Mouse (Mus musculus): ENCODE measurements at regions not wholly inside any gene's neighbourhood (a gene's known extent, or its start where the extent isn't known, plus 50 kb on each side); places are given as distances from the start of the nearest gene placed in this dataset.
A peak's percentile ranks its signal among the peaks of the same experiment; 100 is the strongest.

DNA sequence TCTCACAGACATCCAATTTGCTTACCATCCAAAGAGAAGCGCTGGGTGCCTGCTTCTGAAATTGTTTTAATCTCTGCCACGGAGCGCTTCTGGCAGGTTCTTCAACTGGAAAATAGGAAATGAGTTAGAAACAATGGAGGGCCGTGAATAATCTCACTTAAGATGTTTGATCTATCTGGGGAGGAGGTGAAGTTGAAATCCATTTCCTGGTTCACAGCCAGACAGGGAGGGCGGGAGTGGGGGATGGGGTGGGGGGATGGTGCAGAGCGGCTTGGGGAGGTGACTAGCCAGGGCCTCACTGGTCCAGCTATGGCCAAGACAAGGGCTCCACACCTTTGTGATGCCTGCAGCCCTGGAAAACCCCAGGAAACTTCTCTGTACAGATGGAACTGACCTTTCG, 143.7 kb upstream of the Mvb12b start:
- no peak for ATAC-seq
- H3K9me3 ChIP-seq: no peaks in the 10 kb centered on the region
- WGBS: 25% methylated on average over 7 of the region's 7 CpGs
- peak overlapping the region; percentile 21; the same call in 1 of the 2 replicates for H3K4me2 ChIP-seq (replicated peaks)
- no peaks in the 10 kb centered on the region for H3K36me3 ChIP-seq
- peaks cover 7% of the 10 kb centered on the region for H3K4me1 ChIP-seq (replicated peaks)
- H3K9ac ChIP-seq: no peak overlapping the region
- H3K27ac ChIP-seq: peak overlapping the region; percentile 18; the same call in 1 of the 2 replicates
- H3K27me3 ChIP-seq (replicated peaks): no peaks in the 10 kb centered on the region
- H3K4me3 ChIP-seq (replicated peaks): no peak overlapping the region

- H3K4me2 ChIP-seq (replicated peaks): peak overlapping the region; percentile 21; the same call in 1 of the 2 replicates
- H3K36me3 ChIP-seq: no peaks in the 10 kb centered on the region
- ATAC-seq: no peak
- H3K9me3 ChIP-seq: no peaks in the 10 kb centered on the region
- peaks cover 7% of the 10 kb centered on the region for H3K4me1 ChIP-seq (replicated peaks)
- peak overlapping the region; percentile 18; the same call in 1 of the 2 replicates for H3K27ac ChIP-seq
- H3K27me3 ChIP-seq (replicated peaks): no peaks in the 10 kb centered on the region
- H3K9ac ChIP-seq: no peak overlapping the region
- WGBS: 13% methylated on average over 11 of the region's 11 CpGs
- H3K4me3 ChIP-seq (replicated peaks): no peak overlapping the region
Observed at GRCm38 (mm10) chr2:34031001-34031412, 143.3 kb upstream of the Mvb12b start.

GRCm38 (mm10) chr2:34027445-34027844, 139.7 kb upstream of the Mvb12b start:
- WGBS: 21% methylated on average over 9 of the region's 9 CpGs
- no peak for ATAC-seq

DNA sequence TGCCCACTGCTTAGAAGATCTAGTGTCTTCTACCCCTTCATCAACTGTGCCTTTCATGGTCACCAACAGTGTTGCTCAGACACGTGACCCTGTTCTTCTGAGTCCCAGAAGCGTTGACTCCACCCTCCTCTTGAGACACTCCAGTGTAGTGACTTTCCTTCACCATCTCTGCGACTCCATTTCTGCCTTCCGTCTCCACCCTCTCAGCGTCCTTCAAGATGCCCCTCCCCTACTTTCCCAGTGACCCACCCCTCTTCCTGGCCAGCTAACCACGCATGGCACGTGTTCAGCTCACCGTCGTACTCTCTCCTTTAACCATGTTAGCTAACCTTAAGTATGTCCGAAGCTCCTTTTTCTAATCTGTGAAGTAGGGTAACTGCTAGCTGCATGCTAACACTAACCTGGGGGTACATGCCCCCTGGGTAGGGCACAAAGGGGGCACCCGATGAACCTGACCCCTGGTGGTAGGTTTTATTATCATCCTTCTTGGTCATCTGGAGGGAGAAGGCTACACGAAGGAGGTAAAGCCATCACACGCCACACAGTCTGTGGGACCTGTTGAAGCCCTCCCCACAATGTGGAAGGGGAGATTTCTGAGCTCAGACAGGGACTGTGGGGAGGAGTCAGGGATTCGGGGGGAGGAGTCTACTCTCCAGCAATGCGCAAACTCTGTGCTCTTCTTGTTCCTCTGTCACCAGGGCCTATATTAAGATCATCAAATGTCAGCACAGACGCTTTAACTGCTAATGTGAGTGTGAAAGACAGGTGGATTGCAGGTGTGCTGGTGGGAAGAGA, 139.0 kb upstream of the Mvb12b start:
- ATAC-seq: no peak
- Histone ChIP-seq H3K27ac (no peak overlapping the region), H3K9me3 (0 out of 2 replicates have a peak, but pooled peaks cover 1% of the 10 kb centered on the region), H3K27me3 (replicated peaks) (no peaks in the 10 kb centered on the region), H3K4me1 (replicated peaks) (peaks cover 7% of the 10 kb centered on the region), H3K4me3 (replicated peaks) (no peak overlapping the region), H3K9ac (no peak overlapping the region), H3K4me2 (replicated peaks) (no peak overlapping the region), H3K36me3 (no peaks in the 10 kb centered on the region)
- WGBS: 70% methylated on average over 16 of the region's 16 CpGs

More at GRCm38 (mm10) chr2:34027445-34027844, 139.7 kb upstream of the Mvb12b start:
- peaks cover 7% of the 10 kb centered on the region for H3K4me1 ChIP-seq (replicated peaks)
- H3K36me3 ChIP-seq: no peaks in the 10 kb centered on the region
- no peak overlapping the region for H3K4me3 ChIP-seq (replicated peaks)
- no peaks in the 10 kb centered on the region for H3K9me3 ChIP-seq
- no peak overlapping the region for H3K9ac ChIP-seq
- H3K4me2 ChIP-seq (replicated peaks): no peak overlapping the region
- H3K27me3 ChIP-seq (replicated peaks): no peaks in the 10 kb centered on the region
- no peak overlapping the region for H3K27ac ChIP-seq

- H3K9ac ChIP-seq: no peak overlapping the region
- ATAC-seq: no peak
- 65% methylated on average over 10 of the region's 10 CpGs for WGBS
- 0 out of 2 replicates have a peak, but pooled peaks cover 2% of the 10 kb centered on the region for H3K9me3 ChIP-seq
- H3K27ac ChIP-seq: no peak overlapping the region
- no peak overlapping the region for H3K4me3 ChIP-seq (replicated peaks)
- H3K27me3 ChIP-seq (replicated peaks): no peaks in the 10 kb centered on the region
- H3K4me1 ChIP-seq (replicated peaks): peaks cover 3% of the 10 kb centered on the region
- no peak overlapping the region for H3K4me2 ChIP-seq (replicated peaks)
- H3K36me3 ChIP-seq: no peaks in the 10 kb centered on the region
Observed at GRCm38 (mm10) chr2:34025715-34026360, 138.1 kb upstream of the Mvb12b start.

DNA sequence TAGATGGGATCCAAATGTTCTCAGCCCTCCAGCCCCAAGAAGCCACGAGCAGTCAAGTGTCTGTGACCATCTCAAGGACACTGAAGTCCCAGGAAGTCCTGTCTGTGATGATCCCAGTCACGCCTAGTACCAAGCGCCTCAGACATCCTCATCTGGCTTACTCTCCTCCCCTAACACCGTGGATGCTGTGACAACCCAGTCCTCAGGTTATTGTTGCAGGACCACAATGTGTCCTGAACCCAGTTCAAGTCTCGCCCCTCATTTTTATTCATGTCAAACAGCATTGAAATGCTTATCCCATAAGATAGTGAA, 129.4 kb upstream of the Mvb12b start:
- no peaks in the 10 kb centered on the region for H3K4me1 ChIP-seq (replicated peaks)
- ATAC-seq: no peak
- H3K27me3 ChIP-seq (replicated peaks): no peaks in the 10 kb centered on the region
- no peak overlapping the region for H3K4me2 ChIP-seq (replicated peaks)
- no peak overlapping the region for H3K4me3 ChIP-seq (replicated peaks)
- no peak overlapping the region for H3K9ac ChIP-seq
- 0 out of 2 replicates have a peak, but pooled peaks cover 2% of the 10 kb centered on the region for H3K9me3 ChIP-seq
- no peak overlapping the region for H3K27ac ChIP-seq
- no peaks in the 10 kb centered on the region for H3K36me3 ChIP-seq
- WGBS: 71% methylated on average over 5 of the region's 5 CpGs

- no peak overlapping the region for H3K4me3 ChIP-seq (replicated peaks)
- no peaks in the 10 kb centered on the region for H3K36me3 ChIP-seq
- H3K9ac ChIP-seq: no peak overlapping the region
- ATAC-seq: no peak
- H3K9me3 ChIP-seq: no peaks in the 10 kb centered on the region
- no peak overlapping the region for H3K27ac ChIP-seq
- no peaks in the 10 kb centered on the region for H3K4me1 ChIP-seq (replicated peaks)
- H3K4me2 ChIP-seq (replicated peaks): no peak overlapping the region
- WGBS: 60% methylated on average over 19 of the region's 20 CpGs
- H3K27me3 ChIP-seq (replicated peaks): no peaks in the 10 kb centered on the region
Observed at GRCm38 (mm10) chr2:34016350-34017141, 128.8 kb upstream of the Mvb12b start.

GRCm38 (mm10) chr2:34015640-34015995, 127.9 kb upstream of the Mvb12b start:
- Histone ChIP-seq H3K9ac (no peak overlapping the region), H3K4me3 (replicated peaks) (no peak overlapping the region), H3K9me3 (no peaks in the 10 kb centered on the region), H3K27ac (no peak overlapping the region), H3K4me1 (replicated peaks) (no peaks in the 10 kb centered on the region), H3K27me3 (replicated peaks) (no peaks in the 10 kb centered on the region), H3K36me3 (no peaks in the 10 kb centered on the region), H3K4me2 (replicated peaks) (no peak overlapping the region)
- ATAC-seq: no peak
- WGBS: 92% methylated on average over 7 of the region's 7 CpGs

DNA sequence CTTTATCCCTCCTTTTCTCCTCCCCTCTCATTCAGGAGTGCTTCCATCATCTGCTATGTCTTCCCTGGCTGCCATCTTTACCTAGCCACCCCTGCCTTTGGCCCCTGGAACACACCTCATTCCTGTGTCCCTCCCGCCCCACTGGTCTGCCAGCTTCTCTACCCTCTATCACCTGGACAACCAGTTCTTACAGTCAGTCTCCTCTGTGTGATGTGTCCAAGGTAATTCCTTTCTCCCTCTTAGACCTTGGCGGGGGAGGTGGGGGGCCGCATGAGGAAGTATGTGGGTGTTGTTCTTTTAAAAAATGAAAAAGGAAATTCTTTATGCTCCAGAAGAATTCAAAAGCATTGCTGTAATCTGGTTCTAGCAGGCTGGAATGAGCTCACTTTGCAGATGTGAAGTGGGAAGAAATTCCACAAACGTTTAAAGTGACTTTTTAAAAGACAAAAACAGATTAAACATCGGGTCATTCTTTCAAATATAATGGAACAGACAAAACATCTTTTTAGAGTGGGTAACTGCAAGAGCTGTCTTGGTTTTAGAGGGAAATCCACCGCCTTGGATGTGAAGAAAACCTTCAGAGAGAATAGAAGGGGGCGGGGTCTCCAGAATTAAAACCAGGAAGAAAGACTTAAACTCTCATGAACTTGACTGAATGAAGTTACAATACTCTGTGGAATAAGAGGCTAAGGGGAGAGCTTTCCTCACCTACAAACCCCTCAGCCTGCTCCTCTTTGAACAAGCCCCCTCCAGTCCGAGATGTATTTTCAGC, 127.3 kb upstream of the Mvb12b start:
- Histone ChIP-seq H3K4me2 (replicated peaks) (no peak overlapping the region), H3K4me1 (replicated peaks) (no peaks in the 10 kb centered on the region), H3K9me3 (no peaks in the 10 kb centered on the region), H3K27me3 (replicated peaks) (no peaks in the 10 kb centered on the region), H3K27ac (no peak overlapping the region), H3K36me3 (no peaks in the 10 kb centered on the region), H3K9ac (no peak overlapping the region), H3K4me3 (replicated peaks) (no peak overlapping the region)
- WGBS: 70% methylated on average over 8 of the region's 8 CpGs
- ATAC-seq: no peak

DNA sequence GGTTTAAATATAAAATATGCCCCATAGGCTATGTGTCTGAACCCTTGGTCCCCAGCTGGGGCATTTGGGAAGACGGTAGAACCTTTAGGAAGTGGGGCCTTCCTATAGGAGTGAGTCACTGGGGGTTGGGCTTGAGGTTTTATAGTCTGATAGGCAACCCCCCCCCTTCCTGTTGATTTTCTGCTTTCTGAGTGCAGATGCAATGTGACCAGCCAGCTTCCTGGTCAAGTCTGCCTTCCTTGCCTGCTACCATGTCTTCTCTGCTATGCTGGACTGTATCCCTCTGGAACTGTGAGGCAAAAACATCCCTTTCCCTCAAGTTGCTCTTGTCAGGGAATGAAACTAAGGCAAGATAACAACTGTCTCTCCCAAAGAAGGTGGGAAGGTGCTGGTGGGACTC, 122.4 kb upstream of the Mvb12b start:
- Histone ChIP-seq H3K4me1 (replicated peaks) (no peaks in the 10 kb centered on the region), H3K27me3 (replicated peaks) (no peaks in the 10 kb centered on the region), H3K9me3 (no peaks in the 10 kb centered on the region), H3K36me3 (no peaks in the 10 kb centered on the region), H3K4me2 (replicated peaks) (no peak overlapping the region), H3K4me3 (replicated peaks) (no peak overlapping the region), H3K27ac (no peak overlapping the region), H3K9ac (no peak overlapping the region)
- WGBS: 76% methylated on average over 1 of the region's 1 CpGs
- ATAC-seq: no peak

DNA sequence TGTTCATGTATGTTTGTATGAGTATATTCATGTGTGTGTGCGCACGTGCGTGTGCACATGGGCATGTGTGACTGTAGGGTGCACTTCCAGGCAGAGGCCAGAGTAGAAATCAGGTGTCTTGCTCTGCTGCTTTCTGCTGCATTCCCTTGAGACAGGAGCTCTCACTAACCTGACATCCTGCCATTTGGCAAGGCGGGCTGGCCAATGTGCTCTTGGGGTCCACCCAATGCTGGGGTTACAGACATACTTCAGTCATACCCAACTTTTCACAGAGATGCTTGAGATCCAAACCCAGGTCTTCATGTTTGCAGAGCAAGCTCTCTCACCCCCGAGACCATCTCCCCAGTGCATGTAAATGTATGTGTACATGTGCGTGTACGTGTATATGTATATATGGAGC, 120.2 kb upstream of the Mvb12b start:
- H3K4me3 ChIP-seq (replicated peaks): no peak overlapping the region
- no peaks in the 10 kb centered on the region for H3K4me1 ChIP-seq (replicated peaks)
- no peak overlapping the region for H3K9ac ChIP-seq
- no peak overlapping the region for H3K27ac ChIP-seq
- no peak overlapping the region for H3K4me2 ChIP-seq (replicated peaks)
- H3K27me3 ChIP-seq (replicated peaks): no peaks in the 10 kb centered on the region
- ATAC-seq: no peak
- no peaks in the 10 kb centered on the region for H3K9me3 ChIP-seq
- H3K36me3 ChIP-seq: no peaks in the 10 kb centered on the region
- 92% methylated on average over 7 of the region's 7 CpGs for WGBS

DNA sequence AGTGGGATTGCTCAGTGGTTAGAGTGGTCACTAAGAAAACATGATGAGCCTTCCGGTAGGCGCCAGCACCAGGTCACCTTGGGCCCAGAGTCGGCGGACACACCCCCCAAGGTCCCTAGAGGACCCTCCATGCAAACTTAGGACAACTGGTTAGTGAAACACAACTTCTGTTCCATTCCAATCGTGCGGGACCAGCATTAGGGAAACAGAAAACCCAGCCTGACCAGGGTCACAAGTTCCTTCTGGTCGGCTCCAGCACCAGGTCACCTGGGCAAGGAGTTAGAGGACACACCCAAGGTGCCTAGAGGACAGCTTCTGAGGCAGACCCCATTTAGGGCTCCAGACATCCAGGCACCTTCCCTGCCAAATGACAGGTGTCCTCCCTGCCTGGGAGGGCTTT, 109.4 kb upstream of the Mvb12b start:
- WGBS: 96% methylated on average over 7 of the region's 7 CpGs
- no peaks in the 10 kb centered on the region for H3K27me3 ChIP-seq (replicated peaks)
- H3K9me3 ChIP-seq: no peaks in the 10 kb centered on the region
- H3K36me3 ChIP-seq: no peaks in the 10 kb centered on the region
- no peak overlapping the region for H3K9ac ChIP-seq
- ATAC-seq: no peak
- no peak overlapping the region for H3K27ac ChIP-seq
- H3K4me3 ChIP-seq (replicated peaks): no peak overlapping the region
- H3K4me1 ChIP-seq (replicated peaks): no peaks in the 10 kb centered on the region
- no peak overlapping the region for H3K4me2 ChIP-seq (replicated peaks)

All from intestine, embryonic 15.5 days (tissue).